46 mouse cellular contexts compared by ENCODE assay signal in the genomic region with DNA sequence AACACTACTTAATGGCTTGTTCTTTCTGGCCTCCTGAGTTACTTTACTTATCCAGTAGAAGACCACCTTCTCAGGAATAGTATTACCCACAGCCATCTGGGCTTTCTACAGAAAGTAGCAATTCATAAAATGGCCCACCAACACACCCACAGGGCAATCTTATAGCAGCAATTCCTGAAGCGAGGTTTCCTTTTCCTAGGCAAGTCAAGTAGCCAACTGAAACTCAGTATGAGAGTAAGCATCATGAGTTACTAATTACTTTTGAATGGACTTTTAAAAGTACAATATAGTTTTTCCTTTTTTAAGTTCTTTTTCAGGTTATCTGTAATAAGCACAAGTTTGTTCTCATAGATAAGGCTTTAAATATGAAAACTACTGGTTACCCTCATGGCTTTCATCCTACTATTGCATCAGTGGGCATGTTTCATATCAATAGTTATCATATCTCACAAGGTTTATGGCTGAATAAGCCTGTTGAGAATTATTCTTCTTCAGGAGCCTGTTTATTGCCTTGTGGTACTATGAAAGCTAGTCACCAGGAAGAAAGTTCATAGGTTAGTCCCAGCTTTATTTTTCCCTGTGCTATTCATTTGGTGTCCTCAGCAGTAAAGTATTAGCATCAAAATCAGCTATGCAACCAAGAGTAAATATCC. TPM values are rescaled to one million over a fixed set of nuclear protein-coding genes. Genes with fewer than 3 reads are reported as not detected.
"Had no signal": no experiment of that assay in that cellular context is flagged by ENCODE, and none has a peak within 500 bp of the region (broad histone marks: within the 10 kb centered on the region; RNA-seq: fewer than 3 reads in every experiment).

No protein-coding gene starts in this region.

- H3K27me3 ChIP-seq: limb, embryonic 12.5 days; limb, embryonic 13.5 days; limb, embryonic 15.5 days; liver, embryonic 12.5 days; liver, embryonic 13.5 days; liver, embryonic 15.5 days; lung, embryonic 15.5 days; midbrain, embryonic 12.5 days; midbrain, embryonic 13.5 days; midbrain, embryonic 15.5 days had no signal

- H3K9ac ChIP-seq: limb, embryonic 12.5 days; limb, embryonic 13.5 days; limb, embryonic 15.5 days; liver, embryonic 12.5 days; liver, embryonic 13.5 days; liver, embryonic 14.5 days; liver, embryonic 15.5 days; liver, postnatal 0 days; lung, embryonic 14.5 days; lung, embryonic 15.5 days; midbrain, embryonic 12.5 days; midbrain, embryonic 13.5 days; midbrain, embryonic 15.5 days had no signal

- H3K4me3 ChIP-seq: limb, embryonic 10.5 days; limb, embryonic 12.5 days; limb, embryonic 13.5 days; limb, embryonic 15.5 days; liver, embryonic 12.5 days; liver, embryonic 13.5 days; liver, embryonic 15.5 days; lung, embryonic 15.5 days; megakaryocyte, embryonic 14.5 days; midbrain, embryonic 10.5 days; midbrain, embryonic 12.5 days; midbrain, embryonic 13.5 days; midbrain, embryonic 15.5 days; myocyte had no signal

- DNase-seq: left cerebral cortex, postnatal 4 days; liver; liver, embryonic 13.5 days; liver, postnatal 0 days; lung, adult 18-20 months; lung, adult 2 months; lung, embryonic 14.5 days; lung, postnatal 10 days; lung, postnatal 14 days; lung, postnatal 4 days; midbrain, embryonic 14.5 days had no signal

- H3K4me1 ChIP-seq: limb, embryonic 10.5 days; limb, embryonic 12.5 days; limb, embryonic 13.5 days; limb, embryonic 15.5 days; liver, embryonic 12.5 days; liver, embryonic 13.5 days; liver, embryonic 15.5 days; lung, embryonic 15.5 days; megakaryocyte, embryonic 14.5 days; midbrain, embryonic 10.5 days; midbrain, embryonic 12.5 days; midbrain, embryonic 13.5 days; midbrain, embryonic 15.5 days had no signal

- H3K36me3 ChIP-seq: limb, embryonic 10.5 days; limb, embryonic 12.5 days; limb, embryonic 13.5 days; limb, embryonic 15.5 days; liver, embryonic 12.5 days; liver, embryonic 13.5 days; liver, embryonic 15.5 days; lung, embryonic 15.5 days; midbrain, embryonic 10.5 days; midbrain, embryonic 12.5 days; midbrain, embryonic 13.5 days; midbrain, embryonic 15.5 days had no signal

- ATAC-seq: liver, embryonic 12.5 days; liver, postnatal 0 days; lung, postnatal 0 days; midbrain, embryonic 13.5 days; midbrain, embryonic 15.5 days; midbrain, embryonic 16.5 days had no signal

- H3K27ac ChIP-seq: limb, embryonic 10.5 days; limb, embryonic 12.5 days; limb, embryonic 13.5 days; limb, embryonic 15.5 days; liver, embryonic 12.5 days; liver, embryonic 13.5 days; liver, embryonic 14.5 days; liver, embryonic 15.5 days; lung, embryonic 15.5 days; macrophage; midbrain, embryonic 10.5 days; midbrain, embryonic 12.5 days; midbrain, embryonic 13.5 days; midbrain, embryonic 15.5 days had no signal

- H3K4me2 ChIP-seq: limb, embryonic 12.5 days; limb, embryonic 13.5 days; limb, embryonic 15.5 days; liver, embryonic 11.5 days; liver, embryonic 12.5 days; liver, embryonic 13.5 days; liver, embryonic 15.5 days; lung, embryonic 14.5 days; lung, embryonic 15.5 days; midbrain, embryonic 11.5 days; midbrain, embryonic 12.5 days; midbrain, embryonic 13.5 days; midbrain, embryonic 15.5 days had no signal

- H3K9me3 ChIP-seq: limb, embryonic 10.5 days; limb, embryonic 12.5 days; limb, embryonic 13.5 days; limb, embryonic 15.5 days; liver, embryonic 12.5 days; liver, embryonic 13.5 days; liver, embryonic 15.5 days; lung, embryonic 15.5 days; megakaryocyte, embryonic 14.5 days; midbrain, embryonic 10.5 days; midbrain, embryonic 12.5 days; midbrain, embryonic 13.5 days; midbrain, embryonic 15.5 days had no signal

RNA-seq across cellular contexts. Expression of gene Actrt1, which starts 2.8 kb away (rescaled TPM):
- total RNA-seq: left cerebral cortex, adult 8-10 months; left cerebral cortex, postnatal 10 days; left cerebral cortex, postnatal 14 days; left cerebral cortex, postnatal 25 days; left cerebral cortex, postnatal 36 days; left cerebral cortex, postnatal 4 days; liver, adult 2 months; megakaryocyte progenitor cell, adult 5-6 weeks; megakaryocyte, adult 5-6 weeks; megakaryocyte-erythroid progenitor cell, adult 5-6 weeks; midbrain, postnatal 0 days; monocyte, adult 5-6 weeks had no signal
- polyA plus RNA-seq: limb, embryonic 10.5 days; limb, embryonic 11.5 days; limb, embryonic 12.5 days; limb, embryonic 13.5 days; limb, embryonic 14.5 days; limb, embryonic 15.5 days; liver, adult 2 months; liver, embryonic 11.5 days; liver, embryonic 12.5 days; liver, embryonic 13.5 days; liver, embryonic 14.5 days; liver, embryonic 15.5 days; liver, embryonic 16.5 days; liver, postnatal 0 days; lung, adult 2 months; lung, embryonic 14.5 days; lung, embryonic 15.5 days; lung, embryonic 16.5 days; lung, postnatal 0 days; macrophage; midbrain, embryonic 10.5 days; midbrain, embryonic 11.5 days; midbrain, embryonic 12.5 days; midbrain, embryonic 13.5 days; midbrain, embryonic 14.5 days; midbrain, embryonic 15.5 days; midbrain, embryonic 16.5 days; midbrain, postnatal 0 days; myocyte; neural tube, embryonic 11.5 days had no signal
